Mouse (Mus musculus) cerebellum, adult 2 months (tissue): ENCODE measurements around the gene Eif2a.

Source experiments
- CTCF ChIP-seq: fragments of 200-500 bp; IDR thresholded peaks from 2 replicates; pipeline ENCODE4 v1.5.1; 2011; ENCODE audit warnings: low read depth, mild to moderate bottlenecking, control low read depth, low read length, moderate library complexity, borderline replicate concordance; ENCODE audit not compliant: insufficient read depth
- POLR2A ChIP-seq: fragments of 200-500 bp; IDR thresholded peaks from 2 replicates; pipeline ENCODE4 v1.6.1; 2011; ENCODE audit warnings: low read length, control low read depth, borderline replicate concordance; ENCODE audit not compliant: insufficient read depth

DNA sequence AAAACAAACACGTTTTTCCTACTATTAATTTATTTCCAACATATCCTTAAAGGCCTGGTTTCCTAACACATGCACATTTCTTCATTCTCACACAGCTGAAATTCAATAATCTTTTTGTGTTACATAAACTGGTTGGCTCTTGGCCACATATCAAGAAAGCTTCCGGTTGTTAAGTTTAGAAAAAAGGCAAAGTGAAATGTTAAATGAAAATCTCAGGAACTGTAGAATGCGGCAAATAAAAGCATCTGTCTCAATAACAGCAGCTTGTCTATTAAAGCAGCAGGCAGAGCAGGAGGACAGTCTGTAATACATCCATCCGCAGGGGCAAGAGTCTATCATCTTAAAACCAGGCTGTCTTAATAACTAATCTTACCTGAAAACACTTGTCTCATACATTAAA is 1.4 kb upstream of the Eif2a start:
- TF ChIP-seq CTCF (no peak), POLR2A (no peak)
